Mouse (Mus musculus): Measurements from ENCODE around the gene Tbx6.

DNA sequence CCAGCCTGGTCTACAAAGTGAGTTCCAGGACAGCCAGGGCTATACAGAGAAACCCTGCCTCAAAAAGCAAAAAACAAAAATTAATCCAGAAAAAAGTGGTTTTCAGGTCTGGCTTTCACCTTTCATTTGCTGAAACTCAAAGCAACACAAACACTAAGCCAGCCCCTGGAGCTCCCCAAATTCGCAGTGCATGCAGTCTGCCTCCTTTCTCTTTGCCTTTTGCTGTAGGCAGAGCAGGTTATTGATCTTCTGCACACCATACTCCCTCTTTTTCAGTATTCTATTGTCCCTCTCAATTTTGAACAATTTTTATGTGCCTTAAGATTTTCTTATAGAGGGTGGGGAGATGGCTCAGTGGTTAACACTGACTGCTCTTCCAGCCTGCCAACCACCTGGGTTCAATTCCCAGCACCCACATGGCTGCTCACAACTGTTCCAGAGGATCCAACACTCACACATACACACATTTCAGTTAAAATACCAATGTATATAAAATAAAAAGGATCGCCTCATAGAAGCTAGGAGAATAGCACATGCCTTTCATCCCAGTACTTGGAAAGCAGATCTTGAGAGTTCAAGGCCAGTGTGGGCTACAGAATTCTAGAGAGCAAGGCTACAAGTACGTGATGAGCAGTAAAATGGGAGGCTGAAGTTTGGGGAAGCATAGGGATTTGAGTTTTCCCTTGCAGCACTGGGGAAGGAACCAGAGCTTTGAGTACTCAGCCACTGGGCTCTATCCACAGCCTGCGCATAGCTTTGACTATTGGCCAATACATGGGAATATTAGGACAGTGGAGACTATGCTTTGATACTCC lies 12.4 kb downstream of the Tbx6 start:
- no peak for TF ChIP-seq CTCF (IDR thresholded peaks at IDR 0.05)
- TF ChIP-seq EP300 (IDR thresholded peaks at IDR 0.05) = no peak
